Mouse (Mus musculus) MEL (cell line): ENCODE results near the gene Synpo2. TPM values are rescaled to one million over a fixed set of nuclear protein-coding genes. Genes with fewer than 3 reads are reported as not detected.

Experiments
- DNase-seq: peaks from one replicate; pipeline ENCODE4 v3.0.0; 2011; ENCODE audit warnings: low read depth, low spot score
- H3K27ac ChIP-seq: 2 replicates; pipeline ENCODE4 v1.5.1; 2012; ENCODE audit warnings: low read depth, mild to moderate bottlenecking, control low read depth, low read length, moderate library complexity; ENCODE audit not compliant: control insufficient read depth
- H3K27me3 ChIP-seq, 2 experiments: fragments of 150-350 bp in 1 of 2; sonication (generic) in 1 of 2; 2 replicates each; pipeline ENCODE4 v1.6.1; 2012; ENCODE audit warnings: low read length in 2 of 2, mild to moderate bottlenecking in 2 of 2, improper control_type of control experiment in 1 of 2, moderate library complexity in 1 of 2; ENCODE audit not compliant: insufficient read depth in 2 of 2, control insufficient read depth in 1 of 2
- H3K36me3 ChIP-seq, 2 experiments: 2 replicates each; pipeline ENCODE4 v1.6.1; 2012 to 2014; ENCODE audit warnings: low read length in 2 of 2, improper control_type of control experiment in 1 of 2, inconsistent platforms in 1 of 2, mild to moderate bottlenecking in 1 of 2; ENCODE audit not compliant: insufficient read depth in 2 of 2, control insufficient read depth in 1 of 2
- H3K4me1 ChIP-seq, 2 experiments: fragments of 150-350 bp in 1 of 2; sonication (generic) in 1 of 2; 2 replicates each; pipeline ENCODE4 v1.6.1; 2012; ENCODE audit warnings: low read length in 2 of 2, improper control_type of control experiment in 1 of 2, mild to moderate bottlenecking in 1 of 2; ENCODE audit not compliant: insufficient read depth in 2 of 2, control insufficient read depth in 1 of 2
- H3K4me3 ChIP-seq, 2 experiments: fragments of 150-350 bp in 1 of 2; sonication (generic) in 1 of 2; 2 replicates each; pipeline ENCODE4 v1.5.1; 2012; ENCODE audit warnings: low read depth in 2 of 2, low read length in 2 of 2, mild to moderate bottlenecking in 2 of 2, moderate library complexity in 2 of 2, control low read depth in 1 of 2, improper control_type of control experiment in 1 of 2; ENCODE audit not compliant: control insufficient read depth in 1 of 2, insufficient read depth in 1 of 2
- H3K79me2 ChIP-seq: 2 replicates; pipeline ENCODE4 v1.6.1; 2012; ENCODE audit warnings: mild to moderate bottlenecking, low read length, moderate library complexity; ENCODE audit not compliant: control insufficient read depth, poor library complexity, insufficient read depth
- H3K9ac ChIP-seq: 2 replicates; pipeline ENCODE4 v1.6.1; 2012; ENCODE audit warnings: low read depth, mild to moderate bottlenecking, control low read depth, low read length, moderate library complexity; ENCODE audit not compliant: control insufficient read depth, poor library complexity, severe bottlenecking
- H3K9me3 ChIP-seq: fragments of 150-350 bp; sonication (generic); replicated peaks from 2 replicates; pipeline ENCODE4 v1.6.1; 2012; ENCODE audit warnings: mild to moderate bottlenecking, low read length, improper control_type of control experiment, moderate library complexity; ENCODE audit not compliant: insufficient read depth
- CHD2 ChIP-seq: IDR thresholded peaks from 2 replicates; pipeline ENCODE4 v1.6.1; 2011; ENCODE audit warnings: low read length, improper control_type of control experiment
- CTCF ChIP-seq, 3 experiments: IDR thresholded peaks in 2 of 3; conservative IDR thresholded peaks in 1 of 3; 2 replicates each; pipeline ENCODE4 v1.5.1; 2011 to 2012; ENCODE audit warnings: low read length in 3 of 3, low read depth in 2 of 3, mild to moderate bottlenecking in 2 of 3, improper control_type of control experiment in 1 of 3, inconsistent platforms in 1 of 3, mixed read lengths in 1 of 3, moderate library complexity in 1 of 3; ENCODE audit not compliant: control insufficient read depth in 1 of 3, insufficient read depth in 1 of 3, poor library complexity in 1 of 3, severe bottlenecking in 1 of 3
- E2F4 ChIP-seq: IDR thresholded peaks from 2 replicates; pipeline ENCODE4 v1.6.1; 2011; ENCODE audit warnings: low read depth, low read length, improper control_type of control experiment, borderline replicate concordance
- ETS1 ChIP-seq: IDR thresholded peaks from 2 replicates; pipeline ENCODE4 v1.6.1; 2012; ENCODE audit warnings: low read depth, mild to moderate bottlenecking, inconsistent platforms, low read length, improper control_type of control experiment, moderate library complexity
- GABPA ChIP-seq: IDR thresholded peaks from 2 replicates; pipeline ENCODE4 v1.6.1; 2012; ENCODE audit warnings: low read depth, mild to moderate bottlenecking, inconsistent platforms, low read length, improper control_type of control experiment, moderate library complexity
- KAT2A ChIP-seq: conservative IDR thresholded peaks from 2 replicates; pipeline ENCODE4 v1.6.1; 2012; ENCODE audit warnings: low read depth, low read length, improper control_type of control experiment, inconsistent platforms
- MAFK ChIP-seq: IDR thresholded peaks from 2 replicates; pipeline ENCODE4 v1.6.1; 2011; ENCODE audit warnings: low read depth, mild to moderate bottlenecking, low read length, improper control_type of control experiment, borderline replicate concordance
- MAX ChIP-seq: IDR thresholded peaks from 2 replicates; pipeline ENCODE4 v1.6.1; 2011; ENCODE audit warnings: low read length, improper control_type of control experiment
- MAZ ChIP-seq: IDR thresholded peaks from 2 replicates; pipeline ENCODE4 v1.6.1; 2012; ENCODE audit warnings: low read depth, mild to moderate bottlenecking, inconsistent platforms, low read length, improper control_type of control experiment
- MXI1 ChIP-seq: IDR thresholded peaks from 2 replicates; pipeline ENCODE4 v1.6.1; 2011; ENCODE audit warnings: mild to moderate bottlenecking, low read depth, low read length, improper control_type of control experiment
- NELFE ChIP-seq: IDR thresholded peaks from 2 replicates; pipeline ENCODE4 v1.6.1; 2011; ENCODE audit warnings: low read depth, low read length, improper control_type of control experiment
- POLR2A ChIP-seq, 2 experiments: IDR thresholded peaks; 2 replicates each; pipeline ENCODE4 v1.6.1; 2011 to 2012; ENCODE audit warnings: low read length in 2 of 2, mild to moderate bottlenecking in 2 of 2, control low read depth in 1 of 2, improper control_type of control experiment in 1 of 2, low read depth in 1 of 2, moderate library complexity in 1 of 2; ENCODE audit not compliant: control insufficient read depth in 1 of 2, insufficient read depth in 1 of 2, poor library complexity in 1 of 2
- POLR2AphosphoS2 ChIP-seq: IDR thresholded peaks from 2 replicates; pipeline ENCODE4 v1.6.1; 2011; ENCODE audit warnings: low read length, improper control_type of control experiment
- POLR2AphosphoS5 ChIP-seq: IDR thresholded peaks from 2 replicates; pipeline ENCODE4 v1.6.1; 2012; ENCODE audit warnings: low read depth, borderline replicate concordance, mild to moderate bottlenecking, inconsistent platforms, low read length, moderate library complexity, mixed read lengths
- RAD21 ChIP-seq: IDR thresholded peaks from 2 replicates; pipeline ENCODE4 v1.6.1; 2011; ENCODE audit warnings: mild to moderate bottlenecking, low read depth, low read length, improper control_type of control experiment
- SIN3A ChIP-seq: IDR thresholded peaks from 2 replicates; pipeline ENCODE4 v1.6.1; 2012; ENCODE audit warnings: low read length, improper control_type of control experiment, inconsistent platforms
- SMC3 ChIP-seq: IDR thresholded peaks from 2 replicates; pipeline ENCODE4 v1.6.1; 2011; ENCODE audit warnings: low read depth, low read length, improper control_type of control experiment
- UBTF ChIP-seq: IDR thresholded peaks from 2 replicates; pipeline ENCODE4 v1.6.1; 2012; ENCODE audit warnings: low read depth, mild to moderate bottlenecking, inconsistent platforms, low read length, improper control_type of control experiment, moderate library complexity, borderline replicate concordance; ENCODE audit not compliant: insufficient read depth
- USF1 ChIP-seq: IDR thresholded peaks from 2 replicates; pipeline ENCODE4 v1.6.1; 2014; ENCODE audit warnings: low read depth, mild to moderate bottlenecking, inconsistent platforms, low read length, improper control_type of control experiment, moderate library complexity
- USF2 ChIP-seq, 2 experiments: IDR thresholded peaks; 2 replicates each; pipeline ENCODE4 v1.6.1; 2011 to 2012; ENCODE audit warnings: improper control_type of control experiment in 2 of 2, low read length in 2 of 2, borderline replicate concordance in 1 of 2, inconsistent platforms in 1 of 2, low read depth in 1 of 2, mild to moderate bottlenecking in 1 of 2; ENCODE audit not compliant: insufficient read depth in 1 of 2
- ZC3H11A ChIP-seq: IDR thresholded peaks from 2 replicates; pipeline ENCODE4 v1.6.1; 2012; ENCODE audit warnings: low read depth, mild to moderate bottlenecking, inconsistent platforms, low read length, improper control_type of control experiment
- ZMIZ1 ChIP-seq: IDR thresholded peaks from 2 replicates; pipeline ENCODE4 v1.6.1; 2012; ENCODE audit warnings: low read depth, mild to moderate bottlenecking, inconsistent platforms, low read length, improper control_type of control experiment, moderate library complexity
- ZNF384 ChIP-seq: IDR thresholded peaks from 2 replicates; pipeline ENCODE4 v1.6.1; 2012; ENCODE audit warnings: low read depth, mild to moderate bottlenecking, inconsistent platforms, low read length, improper control_type of control experiment
- polyA plus RNA-seq, 2 experiments: library from polyadenylated mRNA; stranded (reverse) in 1 of 2; unstranded in 1 of 2; fragments of >175 nt in 1 of 2; fragments of >200 nt in 1 of 2; gene quantifications; 2 replicates each; pipeline versions ENCODE4 v1.2.1 to v1.2.4; 2012; ENCODE audit warnings: low replicate concordance in 2 of 2, low read depth in 1 of 2; ENCODE audit not compliant: insufficient read length in 2 of 2, insufficient read depth in 1 of 2, missing spikeins in 1 of 2
- total RNA-seq: library from RNA; depleted of rRNA; stranded (reverse); fragments of 300-350 nt; gene quantifications from 2 replicates; pipeline ENCODE4 v1.2.3, GENCODE M21; 2012

Synpo2 gene
- total and polyA plus RNA-seq, 3 experiments: 0.04 TPM; not detected in 2

- no peaks in the 10 kb centered on the region for H3K36me3 ChIP-seq
- no peak overlapping the region for H3K9ac ChIP-seq
- DNase-seq: no peak
- no peaks in the 10 kb centered on the region for H3K9me3 ChIP-seq
- no peak overlapping the region for H3K27ac ChIP-seq
- no peaks in the 10 kb centered on the region for H3K79me2 ChIP-seq
- TF ChIP-seq SIN3A: no peak
- TF ChIP-seq NELFE: no peak
- no peak for TF ChIP-seq ZNF384
- no peak for TF ChIP-seq POLR2A (IDR thresholded peaks at IDR 0.05; ENCODE audit: control insufficient read depth in 1 of 2, insufficient read depth in 1 of 2, low read depth in 1 of 2, low read length in 2 of 2, poor library complexity in 1 of 2)
- no peak for TF ChIP-seq ZC3H11A
- TF ChIP-seq E2F4: no peak
- TF ChIP-seq CHD2: no peak
- TF ChIP-seq ZMIZ1: no peak
- TF ChIP-seq POLR2AphosphoS5: no peak
- TF ChIP-seq USF2 (IDR thresholded peaks at IDR 0.05; ENCODE audit: borderline replicate concordance in 1 of 2, insufficient read depth in 1 of 2, low read depth in 1 of 2, low read length in 2 of 2): no peak
- no peak for TF ChIP-seq MXI1
- no peak for TF ChIP-seq MAFK
- TF ChIP-seq UBTF: no peak
- no peak for TF ChIP-seq GABPA
- TF ChIP-seq USF1: no peak
- TF ChIP-seq KAT2A: no peak
- no peak for TF ChIP-seq POLR2AphosphoS2
- TF ChIP-seq MAZ: no peak
- no peak for TF ChIP-seq ETS1
- TF ChIP-seq MAX: no peak
- H3K27me3 ChIP-seq: no peaks in the 10 kb centered on the region; a peak in 1 of 4 replicates
- no peak overlapping the region for H3K4me3 ChIP-seq
- no peaks in the 10 kb centered on the region for H3K4me1 ChIP-seq
These were observed 119.0 kb downstream of the Synpo2 start for GRCm38 (mm10) chr3:123116903-123117302.

GRCm38 (mm10) chr3:123115770-123116527 lies 120.0 kb downstream of the Synpo2 start:
- Histone ChIP-seq H3K27me3 (no peaks in the 10 kb centered on the region; a peak in 1 of 4 replicates), H3K9ac (no peak overlapping the region), H3K9me3 (no peaks in the 10 kb centered on the region), H3K4me1 (no peaks in the 10 kb centered on the region), H3K79me2 (no peaks in the 10 kb centered on the region), H3K27ac (no peak overlapping the region), H3K4me3 (no peak overlapping the region), H3K36me3 (no peaks in the 10 kb centered on the region)
- TF ChIP-seq SMC3: peak; percentile 36
- no peak for TF ChIP-seq USF2 (IDR thresholded peaks at IDR 0.05; ENCODE audit: borderline replicate concordance in 1 of 2, insufficient read depth in 1 of 2, low read depth in 1 of 2, low read length in 2 of 2)
- TF ChIP-seq CTCF (IDR thresholded peaks at IDR 0.05 in 2 of 3, conservative IDR thresholded peaks at IDR 0.05 in 1 of 3; ENCODE audit: control insufficient read depth in 1 of 3, insufficient read depth in 1 of 3, low read depth in 2 of 3, low read length in 3 of 3, poor library complexity in 1 of 3, severe bottlenecking in 1 of 3): peak in 2 of 3 experiments; percentile 40 to 52; a peak in 4 of 6 replicates
- peak; percentile 10 for TF ChIP-seq RAD21
- DNase-seq: peak; percentile 18
